Mouse (Mus musculus) granulocyte monocyte progenitor cell, adult 5-6 weeks (primary cell): ENCODE results near the gene Cacna1a. TPM values are rescaled to one million over a fixed set of nuclear protein-coding genes. Genes with fewer than 3 reads are reported as not detected.
A peak's percentile ranks its signal among the peaks of the same experiment; 100 is the strongest.

Experiments used
- ATAC-seq: replicated peaks from 2 replicates; pipeline ENCODE4 v1.8.0; 2016; ENCODE audit warnings: mild to moderate bottlenecking, moderate TSS enrichment, inconsistent platforms; ENCODE audit not compliant: poor library complexity, severe bottlenecking
- total RNA-seq, 2 experiments: library from RNA; stranded (forward) in 1 of 2; stranded (reverse) in 1 of 2; fragments of 200-712, 200-1000 nt in 1 of 2; fragments of >200 nt in 1 of 2; fragmentation: Nextera tagmentation in 1 of 2; gene quantifications; 2 replicates each; pipeline ENCODE4 v1.2.3; 2014 to 2017

Gene Cacna1a
- total RNA-seq, 2 experiments from 2014 or later = 0.57 to 1.5 TPM

GRCm38 (mm10) chr8:84528036-84528435 is 139.8 kb downstream of the Cacna1a start:
- no peak for ATAC-seq

GRCm38 (mm10) chr8:84529548-84529947 is 141.3 kb downstream of the Cacna1a start:
- ATAC-seq = no peak

GRCm38 (mm10) chr8:84532725-84533124 is 144.5 kb downstream of the Cacna1a start:
- peak; percentile 81 for ATAC-seq

- peak; percentile 61 for ATAC-seq
These were observed 145.1 kb downstream of the Cacna1a start for GRCm38 (mm10) chr8:84533341-84533740.

GRCm38 (mm10) chr8:84536917-84537316 is 148.7 kb downstream of the Cacna1a start:
- ATAC-seq = no peak

- ATAC-seq = no peak
These were observed 151.1 kb downstream of the Cacna1a start for GRCm38 (mm10) chr8:84539376-84539775.

- ATAC-seq = no peak
These were observed 154.2 kb downstream of the Cacna1a start for GRCm38 (mm10) chr8:84542481-84542880.

GRCm38 (mm10) chr8:84545522-84545921 is 157.3 kb downstream of the Cacna1a start:
- no peak for ATAC-seq

GRCm38 (mm10) chr8:84552457-84552856 is 164.2 kb downstream of the Cacna1a start:
- ATAC-seq = no peak

- no peak for ATAC-seq
These were observed 164.9 kb downstream of the Cacna1a start for GRCm38 (mm10) chr8:84553106-84553505.

GRCm38 (mm10) chr8:84553617-84554016 is 165.4 kb downstream of the Cacna1a start:
- ATAC-seq = no peak

- ATAC-seq = peak; percentile 71
These were observed 166.2 kb downstream of the Cacna1a start for GRCm38 (mm10) chr8:84554301-84555027.

GRCm38 (mm10) chr8:84555269-84555668 is 167.0 kb downstream of the Cacna1a start:
- no peak for ATAC-seq

- no peak for ATAC-seq
These were observed 169.7 kb downstream of the Cacna1a start for GRCm38 (mm10) chr8:84557936-84558335.

GRCm38 (mm10) chr8:84559121-84559604 is 170.9 kb downstream of the Cacna1a start:
- ATAC-seq = no peak

GRCm38 (mm10) chr8:84561698-84562097 is 173.5 kb downstream of the Cacna1a start:
- no peak for ATAC-seq

- no peak for ATAC-seq
These were observed 175.8 kb downstream of the Cacna1a start for GRCm38 (mm10) chr8:84564042-84564441.

GRCm38 (mm10) chr8:84565577-84566360 is 177.5 kb downstream of the Cacna1a start:
- peak; percentile 38 for ATAC-seq

- ATAC-seq = peak; percentile 36
These were observed 178.7 kb downstream of the Cacna1a start for GRCm38 (mm10) chr8:84566816-84567413.

GRCm38 (mm10) chr8:84567541-84567940 is 179.3 kb downstream of the Cacna1a start:
- peak; percentile 83 for ATAC-seq

GRCm38 (mm10) chr8:84568737-84569136 is 180.5 kb downstream of the Cacna1a start:
- no peak for ATAC-seq
